ENCODE assay signal across 20 mouse cellular contexts in the genomic region with DNA sequence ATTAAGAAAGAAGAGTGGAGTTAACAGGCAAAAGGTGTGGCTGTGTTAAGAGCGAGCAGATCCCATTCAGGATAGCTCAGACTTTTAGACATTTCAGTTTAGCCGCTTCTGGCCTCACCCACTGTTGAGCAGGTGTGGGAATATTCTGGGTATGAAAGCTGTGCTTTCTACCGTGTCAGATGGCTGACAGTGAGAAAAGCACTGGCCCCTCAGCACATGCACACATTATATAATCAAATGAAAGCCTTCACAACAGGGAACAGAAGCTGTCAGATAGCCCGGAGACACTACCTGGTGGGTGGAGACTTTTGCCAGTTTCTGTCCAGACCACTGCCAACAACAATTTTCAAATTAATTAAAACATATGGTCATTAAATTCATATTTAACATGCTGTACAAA.
DNase-seq lines count a peak whose midpoint lies in the region; ATAC-seq lines count a peak whose summit lies in the region.
"Had no signal": no experiment of that assay in that cellular context is flagged by ENCODE, and none has a peak within 500 bp of the region (broad histone marks: within the 10 kb centered on the region; RNA-seq: fewer than 3 reads in every experiment).

No protein-coding gene starts in this region.

- no peak overlapping the region for H3K9ac ChIP-seq in forebrain, embryonic 16.5 days (replicated peaks; ENCODE audit: low read depth, low read length)
- H3K9ac ChIP-seq in liver, embryonic 11.5 days (ENCODE audit: low read depth, low read length): no peak overlapping the region
- H3K9ac ChIP-seq: heart, embryonic 12.5 days; midbrain, embryonic 12.5 days; stomach, embryonic 15.5 days had no signal

- H3K27me3 ChIP-seq in forebrain, embryonic 16.5 days (replicated peaks; ENCODE audit: control insufficient read depth, insufficient read depth, low read length): no peaks in the 10 kb centered on the region
- H3K27me3 ChIP-seq in forebrain, embryonic 10.5 days (ENCODE audit: poor library complexity, severe bottlenecking): no peaks in the 10 kb centered on the region
- H3K27me3 ChIP-seq in liver, embryonic 11.5 days (replicated peaks; ENCODE audit: control insufficient read depth, insufficient read depth, low read length): no peaks in the 10 kb centered on the region
- H3K27me3 ChIP-seq: heart, embryonic 12.5 days; midbrain, embryonic 12.5 days; stomach, embryonic 15.5 days had no signal

- intact Hi-C loops in left cerebral cortex, postnatal 36 days (cut with DNase I): no loop called here
- intact Hi-C loops in left cerebral cortex, postnatal 14 days (cut with DNase I): no loop called here

- peaks cover 6% of the 10 kb centered on the region for H3K4me1 ChIP-seq in forebrain, embryonic 16.5 days (replicated peaks; ENCODE audit: control insufficient read depth, insufficient read depth, low read length)
- 0 out of 2 replicates have a peak, but pooled peaks cover 5% of the 10 kb centered on the region for H3K4me1 ChIP-seq in forebrain, embryonic 10.5 days
- no peaks in the 10 kb centered on the region for H3K4me1 ChIP-seq in liver, embryonic 11.5 days (replicated peaks; ENCODE audit: control insufficient read depth, insufficient read depth, low read length)
- H3K4me1 ChIP-seq: heart, embryonic 12.5 days; midbrain, embryonic 12.5 days; stomach, embryonic 15.5 days had no signal

- DNase-seq in forebrain, embryonic 10.5 days (ENCODE audit: extremely low spot score, low spot score): no peak
- peak; percentile 30 to 40 for DNase-seq in left cerebral cortex, postnatal 36 days (ENCODE audit: low spot score in 2 of 2)
- DNase-seq in left cerebral cortex, postnatal 14 days (ENCODE audit: low spot score in 2 of 2): no peak
- peak; percentile 72 for DNase-seq in cerebellum, adult 9-11 months
- no peak for DNase-seq in MN1 (ENCODE audit: low spot score)
- DNase-seq in liver, embryonic 11.5 days (ENCODE audit: low spot score): no peak
- DNase-seq: B cell, adult 2 months; gastrocnemius, postnatal 14 days; heart, postnatal 4 days; kidney, postnatal 14 days; lung, adult 18-20 months; spleen, adult 18-20 months; thymus, postnatal 25 days had no signal

- no peak overlapping the region for H3K27ac ChIP-seq in forebrain, embryonic 16.5 days (ENCODE audit: low read length)
- no peak overlapping the region for H3K27ac ChIP-seq in forebrain, embryonic 10.5 days
- no peak overlapping the region for H3K27ac ChIP-seq in liver, embryonic 11.5 days (ENCODE audit: low read depth, low read length)
- H3K27ac ChIP-seq: left cerebral cortex, adult 2 months; macrophage; midbrain, embryonic 12.5 days; stomach, embryonic 15.5 days had no signal

- H3K36me3 ChIP-seq in forebrain, embryonic 16.5 days (ENCODE audit: control insufficient read depth, insufficient read depth): no peaks in the 10 kb centered on the region
- no peaks in the 10 kb centered on the region; the same call in 1 of the 2 replicates for H3K36me3 ChIP-seq in forebrain, embryonic 10.5 days (replicated peaks)
- H3K36me3 ChIP-seq in liver, embryonic 11.5 days (ENCODE audit: control insufficient read depth, insufficient read depth, low read length): no peaks in the 10 kb centered on the region
- H3K36me3 ChIP-seq: heart, embryonic 12.5 days; midbrain, embryonic 12.5 days; stomach, embryonic 15.5 days had no signal

- no peak overlapping the region for H3K4me2 ChIP-seq in forebrain, embryonic 16.5 days (ENCODE audit: low read length)
- no peak overlapping the region for H3K4me2 ChIP-seq in liver, embryonic 11.5 days
- H3K4me2 ChIP-seq: heart, embryonic 12.5 days; midbrain, embryonic 12.5 days; stomach, embryonic 15.5 days had no signal

- no peaks in the 10 kb centered on the region for H3K9me3 ChIP-seq in forebrain, embryonic 16.5 days (ENCODE audit: control insufficient read depth, low read length)
- H3K9me3 ChIP-seq in forebrain, embryonic 10.5 days: no peaks in the 10 kb centered on the region
- H3K9me3 ChIP-seq in liver, embryonic 11.5 days (ENCODE audit: control insufficient read depth, low read length): no peaks in the 10 kb centered on the region
- H3K9me3 ChIP-seq: heart, embryonic 12.5 days; midbrain, embryonic 12.5 days; stomach, embryonic 15.5 days had no signal

- no peak overlapping the region for H3K4me3 ChIP-seq in forebrain, embryonic 16.5 days (replicated peaks; ENCODE audit: low read length)
- H3K4me3 ChIP-seq in forebrain, embryonic 10.5 days: no peak overlapping the region
- H3K4me3 ChIP-seq in liver, embryonic 11.5 days (ENCODE audit: low read depth, low read length): no peak overlapping the region
- H3K4me3 ChIP-seq: heart, embryonic 12.5 days; left cerebral cortex, adult 2 months; midbrain, embryonic 12.5 days; stomach, embryonic 15.5 days had no signal

- ATAC-seq in forebrain, embryonic 16.5 days: peak; percentile 56
- ATAC-seq in liver, embryonic 11.5 days (replicated peaks; ENCODE audit: low FRiP score): no peak
- ATAC-seq: intestine, postnatal 0 days had no signal

- 49% methylated on average over 4 of the region's 4 CpGs for WGBS in forebrain, embryonic 16.5 days
- WGBS in forebrain, embryonic 10.5 days: 86% methylated on average over 4 of the region's 4 CpGs
- 79% methylated on average over 4 of the region's 4 CpGs for WGBS in liver, embryonic 11.5 days

Comparison
In these comparisons a context has a peak if more than half of its experiments do, and no peak if none do; other contexts are left out.
1. DNase-seq: peak in left cerebral cortex, postnatal 36 days (2 of 2) and cerebellum, adult 9-11 months (single experiment); none in forebrain, embryonic 10.5 days (single experiment), left cerebral cortex, postnatal 14 days (0 of 2), MN1 (single experiment) and liver, embryonic 11.5 days (single experiment).